Mouse (Mus musculus) CH12.LX (cell line): ENCODE measurements around the gene Cep41. TPM values are rescaled to one million over a fixed set of nuclear protein-coding genes. Genes with fewer than 3 reads are reported as not detected.

Experiments
- DNase-seq: peaks from one replicate; pipeline ENCODE4 v3.0.0-alpha.2; 2013; ENCODE audit errors: extremely low read depth
- H3K27ac ChIP-seq: 2 replicates; pipeline ENCODE4 v1.5.1; 2012; ENCODE audit warnings: low read depth, mild to moderate bottlenecking, control low read depth, moderate library complexity; ENCODE audit not compliant: insufficient read depth
- H3K27me3 ChIP-seq: replicated peaks from 2 replicates; pipeline ENCODE3; 2012; ENCODE audit warnings: inconsistent platforms
- H3K36me3 ChIP-seq, 2 experiments: replicated peaks in 1 of 2; 2 replicates each; pipeline versions ENCODE3 to v1.6.1; 2012; ENCODE audit warnings: inconsistent platforms in 1 of 2, low read length in 1 of 2, mild to moderate bottlenecking in 1 of 2, mixed read lengths in 1 of 2, moderate library complexity in 1 of 2; ENCODE audit not compliant: control insufficient read depth in 1 of 2, insufficient read depth in 1 of 2
- H3K4me1 ChIP-seq, 2 experiments: 2 replicates each; pipeline ENCODE4 v1.6.1; 2012; ENCODE audit warnings: inconsistent platforms in 1 of 2, moderate library complexity in 1 of 2; ENCODE audit not compliant: insufficient read depth in 2 of 2, control insufficient read depth in 1 of 2
- H3K4me2 ChIP-seq: 2 replicates; pipeline ENCODE4 v1.6.1; 2012; ENCODE audit warnings: low read depth, mild to moderate bottlenecking, control low read depth; ENCODE audit not compliant: poor library complexity, insufficient read depth, severe bottlenecking
- H3K4me3 ChIP-seq, 3 experiments: fragments of 150-350 bp in 1 of 3; sonication (generic) in 1 of 3; replicated peaks in 1 of 3; 2 replicates each; pipeline versions ENCODE3 to v1.5.1; 2011 to 2012; ENCODE audit warnings: low read depth in 2 of 3, low read length in 2 of 3, mild to moderate bottlenecking in 2 of 3, moderate library complexity in 2 of 3, control low read depth in 1 of 3, improper control_type of control experiment in 1 of 3, inconsistent platforms in 1 of 3, mixed read lengths in 1 of 3; ENCODE audit not compliant: poor library complexity in 1 of 3
- H3K79me2 ChIP-seq: replicated peaks from 2 replicates; pipeline ENCODE4 v1.6.1; 2012; ENCODE audit warnings: mild to moderate bottlenecking, moderate library complexity; ENCODE audit not compliant: control insufficient read depth, poor library complexity, insufficient read depth, severe bottlenecking; ENCODE audit errors: extremely low read depth
- H3K9ac ChIP-seq: 2 replicates; pipeline ENCODE4 v1.6.1; 2012; ENCODE audit warnings: low read depth, mild to moderate bottlenecking, control low read depth, moderate library complexity; ENCODE audit not compliant: insufficient read depth
- H3K9me3 ChIP-seq: replicated peaks from 2 replicates; pipeline ENCODE3; 2012; ENCODE audit warnings: low read length, inconsistent platforms, mixed read lengths
- CHD2 ChIP-seq: IDR thresholded peaks from 2 replicates; pipeline ENCODE4 v1.6.1; 2011; ENCODE audit warnings: low read length, improper control_type of control experiment
- CTCF ChIP-seq, 2 experiments: IDR thresholded peaks in 1 of 2; conservative IDR thresholded peaks in 1 of 2; 2 replicates each; pipeline ENCODE4 v1.5.1; 2011 to 2012; ENCODE audit warnings: low read depth in 2 of 2, low read length in 2 of 2, improper control_type of control experiment in 1 of 2, inconsistent platforms in 1 of 2, mild to moderate bottlenecking in 1 of 2, moderate library complexity in 1 of 2
- EP300 ChIP-seq: IDR thresholded peaks from 2 replicates; pipeline ENCODE4 v1.6.1; 2011; ENCODE audit warnings: low read length, improper control_type of control experiment
- MAFK ChIP-seq: IDR thresholded peaks from 2 replicates; pipeline ENCODE4 v1.6.1; 2011; ENCODE audit warnings: low read length, improper control_type of control experiment; ENCODE audit not compliant: insufficient replicate concordance
- MAZ ChIP-seq: IDR thresholded peaks from 2 replicates; pipeline ENCODE4 v1.6.1; 2012; ENCODE audit warnings: low read depth, mild to moderate bottlenecking, inconsistent platforms, low read length, improper control_type of control experiment, moderate library complexity
- MEF2A ChIP-seq: IDR thresholded peaks from 2 replicates; pipeline ENCODE4 v1.6.1; 2014; ENCODE audit warnings: low read depth, mild to moderate bottlenecking, inconsistent platforms, low read length, improper control_type of control experiment, borderline replicate concordance
- NELFE ChIP-seq: IDR thresholded peaks from 2 replicates; pipeline ENCODE4 v1.6.1; 2011; ENCODE audit warnings: low read depth, low read length, improper control_type of control experiment
- POLR2A ChIP-seq: IDR thresholded peaks from 2 replicates; pipeline ENCODE4 v1.6.1; 2011; ENCODE audit warnings: low read depth, mild to moderate bottlenecking, improper control_type of control experiment, low read length
- RCOR1 ChIP-seq: conservative IDR thresholded peaks from 2 replicates; pipeline ENCODE4 v1.6.1; 2012; ENCODE audit warnings: low read depth, mild to moderate bottlenecking, inconsistent platforms, low read length, improper control_type of control experiment
- SIN3A ChIP-seq: IDR thresholded peaks from 2 replicates; pipeline ENCODE4 v1.6.1; 2012; ENCODE audit warnings: low read length, improper control_type of control experiment, inconsistent platforms
- SMC3 ChIP-seq: IDR thresholded peaks from 2 replicates; pipeline ENCODE4 v1.6.1; 2011; ENCODE audit warnings: low read depth, low read length, improper control_type of control experiment
- TBP ChIP-seq: conservative IDR thresholded peaks from 2 replicates; pipeline ENCODE4 v1.6.1; 2011; ENCODE audit warnings: low read depth, low read length, improper control_type of control experiment
- TCF12 ChIP-seq: IDR thresholded peaks from 2 replicates; pipeline ENCODE4 v1.6.1; 2014; ENCODE audit warnings: low read depth, mild to moderate bottlenecking, inconsistent platforms, low read length, improper control_type of control experiment
- UBTF ChIP-seq: IDR thresholded peaks from 2 replicates; pipeline ENCODE4 v1.6.1; 2012; ENCODE audit warnings: low read depth, mild to moderate bottlenecking, inconsistent platforms, low read length, improper control_type of control experiment, moderate library complexity
- USF1 ChIP-seq: IDR thresholded peaks from 2 replicates; pipeline ENCODE4 v1.6.1; 2014; ENCODE audit warnings: low read depth, mild to moderate bottlenecking, inconsistent platforms, low read length, improper control_type of control experiment
- USF2 ChIP-seq: conservative IDR thresholded peaks from 2 replicates; pipeline ENCODE4 v1.6.1; 2011; ENCODE audit warnings: low read depth, low read length, improper control_type of control experiment
- ZMIZ1 ChIP-seq: IDR thresholded peaks from 2 replicates; pipeline ENCODE4 v1.6.1; 2012; ENCODE audit warnings: low read depth, mild to moderate bottlenecking, inconsistent platforms, low read length, improper control_type of control experiment
- ZNF384 ChIP-seq: IDR thresholded peaks from 2 replicates; pipeline ENCODE4 v1.6.1; 2012; ENCODE audit warnings: low read depth, low read length, improper control_type of control experiment, inconsistent platforms
- dilution Hi-C: fragments of 300-500 bp; cut with MboI; formaldehyde crosslinking; loops from 2 replicates; pipeline ENCODE4 v1.14.3; 2020; ENCODE audit warnings: low sequenced_read_pairs; ENCODE audit not compliant: extremely low pct_unique_long_range_greater_than_20kb, extremely low pct_ligation_motif_present
- in situ Hi-C: fragments of 300-500 bp; cut with MboI; formaldehyde crosslinking; loops from 3 replicates; pipeline ENCODE4 v1.14.3; 2019; ENCODE audit warnings: low sequenced_read_pairs, low pct_ligation_motif_present, low pct_unique_long_range_greater_than_20kb, mixed read lengths
- polyA plus RNA-seq: library from polyadenylated mRNA; unstranded; fragments of >175 nt; gene quantifications from 2 replicates; pipeline ENCODE4 v1.2.1, GENCODE M21; 2012; ENCODE audit warnings: low read depth; ENCODE audit not compliant: insufficient read length
- total RNA-seq, 2 experiments: library from RNA; depleted of rRNA; stranded (reverse); fragments of 300-350 nt in 1 of 2; fragments of >200 nt in 1 of 2; gene quantifications; 2 replicates each; pipeline ENCODE4 v1.2.3; 2012 to 2014

The Cep41 gene
- total and polyA plus RNA-seq, 3 experiments = 4.2 to 11.4 (median 8.7) TPM

- Histone ChIP-seq H3K4me3 (no peak overlapping the region), H3K27ac (no peak overlapping the region), H3K79me2 (no peaks in the 10 kb centered on the region), H3K9ac (no peak overlapping the region), H3K9me3 (no peaks in the 10 kb centered on the region), H3K4me1 (no peaks in the 10 kb centered on the region), H3K36me3 (no peaks in the 10 kb centered on the region), H3K27me3 (no peaks in the 10 kb centered on the region), H3K4me2 (no peak overlapping the region)
- no peak for DNase-seq
- dilution Hi-C loops (no loop called here), in situ Hi-C loops (no loop called here)
- TF ChIP-seq UBTF (no peak), TCF12 (no peak), ZMIZ1 (no peak), CTCF (conservative IDR thresholded peaks at IDR 0.05 in 1 of 2, IDR thresholded peaks at IDR 0.05 in 1 of 2; ENCODE audit: low read depth in 2 of 2, low read length in 2 of 2) (no peak), RCOR1 (no peak), MEF2A (no peak), EP300 (no peak), SIN3A (no peak), USF2 (no peak), SMC3 (no peak)
Measured at GRCm38 (mm10) chr6:30713455-30713854, 19.9 kb upstream of the Cep41 start.

GRCm38 (mm10) chr6:30712484-30712883 lies 18.9 kb upstream of the Cep41 start:
- TF ChIP-seq USF1 = no peak
- no peak for TF ChIP-seq TCF12
- no peak for TF ChIP-seq TBP
- TF ChIP-seq, all 38 proteins: peak for 0
- no peaks in the 10 kb centered on the region for H3K79me2 ChIP-seq
- H3K27me3 ChIP-seq = no peaks in the 10 kb centered on the region
- H3K4me2 ChIP-seq = no peak overlapping the region
- DNase-seq = no peak
- dilution Hi-C loops = no loop called here
- H3K9ac ChIP-seq = no peak overlapping the region
- no peaks in the 10 kb centered on the region for H3K36me3 ChIP-seq
- in situ Hi-C loops = no loop called here
- no peaks in the 10 kb centered on the region for H3K4me1 ChIP-seq
- no peaks in the 10 kb centered on the region for H3K9me3 ChIP-seq
- no peak overlapping the region for H3K27ac ChIP-seq
- H3K4me3 ChIP-seq = no peak overlapping the region

GRCm38 (mm10) chr6:30711365-30711763 lies 17.8 kb upstream of the Cep41 start:
- dilution Hi-C loops = no loop called here
- Histone ChIP-seq H3K9me3 (no peaks in the 10 kb centered on the region), H3K4me2 (no peak overlapping the region), H3K27ac (no peak overlapping the region), H3K36me3 (no peaks in the 10 kb centered on the region), H3K79me2 (no peaks in the 10 kb centered on the region), H3K9ac (no peak overlapping the region), H3K4me1 (no peaks in the 10 kb centered on the region), H3K27me3 (no peaks in the 10 kb centered on the region), H3K4me3 (no peak overlapping the region)
- DNase-seq = no peak
- in situ Hi-C loops = no loop called here
- TF ChIP-seq CHD2 = no peak
- no peak for TF ChIP-seq MAFK
- no peak for TF ChIP-seq MEF2A
- TF ChIP-seq TCF12 = no peak
- TF ChIP-seq SMC3 = no peak
- TF ChIP-seq MAZ = no peak
- TF ChIP-seq RCOR1 = no peak
- TF ChIP-seq ZMIZ1 = no peak
- TF ChIP-seq NELFE = no peak
- TF ChIP-seq ZNF384 = no peak
- no peak for TF ChIP-seq UBTF
- TF ChIP-seq CTCF (conservative IDR thresholded peaks at IDR 0.05 in 1 of 2, IDR thresholded peaks at IDR 0.05 in 1 of 2; ENCODE audit: low read depth in 2 of 2, low read length in 2 of 2) = no peak
- TF ChIP-seq SIN3A = no peak
- TF ChIP-seq POLR2A = no peak
